Mouse (Mus musculus): ENCODE results near the gene Edem3.
"Not testable (repeated sequence)": the region's sequence is repeated elsewhere in the genome, so short reads cannot be mapped to it uniquely, and the experiment has no call there.

The Edem3 gene

DNA sequence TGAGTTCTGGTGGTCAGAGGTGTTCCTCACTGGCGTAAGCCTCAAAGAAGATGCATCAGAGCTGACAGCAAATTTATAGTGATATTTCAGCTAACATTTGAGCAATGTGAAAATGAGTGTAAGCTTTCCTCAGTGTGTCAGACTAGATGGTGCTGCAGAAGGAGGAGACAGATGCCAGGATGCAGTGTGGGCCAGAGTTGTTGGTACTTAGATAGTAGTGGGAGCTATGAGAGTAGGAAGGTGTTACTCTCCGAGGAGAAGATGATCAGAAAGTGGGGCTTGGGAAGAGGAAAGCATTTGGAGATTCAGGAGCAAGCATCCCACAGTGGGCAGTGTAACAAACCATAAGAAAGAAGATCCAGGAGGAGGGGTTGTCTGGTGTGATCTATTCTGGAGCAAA is 22.4 kb downstream of the Edem3 start:
- no peaks in the 10 kb centered on the region for H3K27me3 ChIP-seq (ENCODE audit: insufficient read depth, low read length)
- peaks cover 69% of the 10 kb centered on the region for H3K36me3 ChIP-seq (ENCODE audit: insufficient read depth, low read length)
- peaks cover 10% of the 10 kb centered on the region for H3K4me1 ChIP-seq (replicated peaks; ENCODE audit: low read depth, low read length)
- H3K9me3 ChIP-seq (ENCODE audit: low read length) = no peaks in the 10 kb centered on the region
- no peak overlapping the region for H3K4me3 ChIP-seq (replicated peaks; ENCODE audit: low read length)
- no peak for TF ChIP-seq NANOG (IDR thresholded peaks at IDR 0.05; ENCODE audit: borderline replicate concordance, low read length)
- TF ChIP-seq POU5F1 (IDR thresholded peaks at IDR 0.05; ENCODE audit: borderline replicate concordance, low read length) = no peak
- TF ChIP-seq CTCF (conservative IDR thresholded peaks at IDR 0.05; ENCODE audit: low read length) = no peak

- TF ChIP-seq POU5F1 (IDR thresholded peaks at IDR 0.05; ENCODE audit: borderline replicate concordance, low read length) (no peak), CTCF (conservative IDR thresholded peaks at IDR 0.05; ENCODE audit: low read length) (no peak), NANOG (IDR thresholded peaks at IDR 0.05; ENCODE audit: borderline replicate concordance, low read length) (no peak)
- Histone ChIP-seq H3K4me3 (replicated peaks; ENCODE audit: low read length) (no peak overlapping the region), H3K36me3 (ENCODE audit: insufficient read depth, low read length) (peaks cover 63% of the 10 kb centered on the region), H3K27me3 (ENCODE audit: insufficient read depth, low read length) (no peaks in the 10 kb centered on the region), H3K9me3 (ENCODE audit: low read length) (no peaks in the 10 kb centered on the region), H3K4me1 (replicated peaks; ENCODE audit: low read depth, low read length) (peaks cover 10% of the 10 kb centered on the region)
Observed at GRCm38 (mm10) chr1:151778592-151778991, 23.4 kb downstream of the Edem3 start.

- H3K4me3 ChIP-seq (replicated peaks; ENCODE audit: low read length) = no peak overlapping the region
- no peaks in the 10 kb centered on the region for H3K9me3 ChIP-seq (ENCODE audit: low read length)
- no peaks in the 10 kb centered on the region for H3K27me3 ChIP-seq (ENCODE audit: insufficient read depth, low read length)
- TF ChIP-seq POU5F1 (IDR thresholded peaks at IDR 0.05; ENCODE audit: borderline replicate concordance, low read length) (no peak), CTCF (conservative IDR thresholded peaks at IDR 0.05; ENCODE audit: low read length) (no peak), NANOG (IDR thresholded peaks at IDR 0.05; ENCODE audit: borderline replicate concordance, low read length) (no peak)
- H3K4me1 ChIP-seq (replicated peaks; ENCODE audit: low read depth, low read length) = peaks cover 10% of the 10 kb centered on the region
- H3K36me3 ChIP-seq (ENCODE audit: insufficient read depth, low read length) = peaks cover 58% of the 10 kb centered on the region
Observed at GRCm38 (mm10) chr1:151779306-151779705, 24.1 kb downstream of the Edem3 start.

- H3K4me3 ChIP-seq (replicated peaks; ENCODE audit: low read length) = no peak overlapping the region
- peaks cover 10% of the 10 kb centered on the region for H3K4me1 ChIP-seq (replicated peaks; ENCODE audit: low read depth, low read length)
- H3K27me3 ChIP-seq (ENCODE audit: insufficient read depth, low read length) = no peaks in the 10 kb centered on the region
- TF ChIP-seq POU5F1 (IDR thresholded peaks at IDR 0.05; ENCODE audit: borderline replicate concordance, low read length) = no peak
- no peak for TF ChIP-seq CTCF (conservative IDR thresholded peaks at IDR 0.05; ENCODE audit: low read length)
- TF ChIP-seq NANOG (IDR thresholded peaks at IDR 0.05; ENCODE audit: borderline replicate concordance, low read length) = no peak
- H3K9me3 ChIP-seq (ENCODE audit: low read length) = no peaks in the 10 kb centered on the region
- peaks cover 57% of the 10 kb centered on the region for H3K36me3 ChIP-seq (ENCODE audit: insufficient read depth, low read length)
Observed at GRCm38 (mm10) chr1:151781447-151781846, 26.3 kb downstream of the Edem3 start.

DNA sequence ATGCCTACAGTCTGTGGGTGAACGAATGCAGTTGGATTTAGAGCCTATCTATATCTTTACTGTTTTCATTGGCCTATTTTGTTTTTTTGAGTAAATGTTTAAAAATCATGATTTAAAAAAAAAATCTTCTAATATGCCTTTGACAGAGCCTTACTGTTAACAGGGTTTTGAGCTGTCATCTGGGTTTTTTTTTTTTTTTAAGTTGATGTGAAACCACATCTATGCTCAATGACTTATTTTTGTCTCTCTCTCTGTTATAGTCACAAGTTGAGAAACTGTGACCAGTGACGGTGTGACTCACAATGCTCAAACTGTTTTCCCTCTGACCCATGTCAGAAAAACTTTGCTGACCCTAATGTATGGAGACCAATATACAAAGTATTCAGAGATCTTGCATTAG is 28.2 kb downstream of the Edem3 start:
- peaks cover 43% of the 10 kb centered on the region for H3K36me3 ChIP-seq (ENCODE audit: insufficient read depth, low read length)
- TF ChIP-seq POU5F1 (IDR thresholded peaks at IDR 0.05; ENCODE audit: borderline replicate concordance, low read length) (no peak), NANOG (IDR thresholded peaks at IDR 0.05; ENCODE audit: borderline replicate concordance, low read length) (no peak), CTCF (conservative IDR thresholded peaks at IDR 0.05; ENCODE audit: low read length) (no peak)
- peaks cover 6% of the 10 kb centered on the region for H3K4me1 ChIP-seq (replicated peaks; ENCODE audit: low read depth, low read length)
- no peaks in the 10 kb centered on the region for H3K9me3 ChIP-seq (ENCODE audit: low read length)
- no peak overlapping the region for H3K4me3 ChIP-seq (replicated peaks; ENCODE audit: low read length)
- H3K27me3 ChIP-seq (ENCODE audit: insufficient read depth, low read length) = no peaks in the 10 kb centered on the region

- TF ChIP-seq NANOG (IDR thresholded peaks at IDR 0.05; ENCODE audit: borderline replicate concordance, low read length) (no peak), POU5F1 (IDR thresholded peaks at IDR 0.05; ENCODE audit: borderline replicate concordance, low read length) (no peak), CTCF (conservative IDR thresholded peaks at IDR 0.05; ENCODE audit: low read length) (no peak)
- Histone ChIP-seq H3K4me1 (replicated peaks; ENCODE audit: low read depth, low read length) (no peaks in the 10 kb centered on the region), H3K27me3 (ENCODE audit: insufficient read depth, low read length) (no peaks in the 10 kb centered on the region), H3K36me3 (ENCODE audit: insufficient read depth, low read length) (peaks cover 37% of the 10 kb centered on the region), H3K9me3 (ENCODE audit: low read length) (no peaks in the 10 kb centered on the region), H3K4me3 (replicated peaks; ENCODE audit: low read length) (no peak overlapping the region)
Observed at GRCm38 (mm10) chr1:151786406-151786805, 31.2 kb downstream of the Edem3 start.

- TF ChIP-seq CTCF (conservative IDR thresholded peaks at IDR 0.05; ENCODE audit: low read length) (no peak), NANOG (IDR thresholded peaks at IDR 0.05; ENCODE audit: borderline replicate concordance, low read length) (no peak), POU5F1 (IDR thresholded peaks at IDR 0.05; ENCODE audit: borderline replicate concordance, low read length) (no peak)
- H3K27me3 ChIP-seq (ENCODE audit: insufficient read depth, low read length) = no peaks in the 10 kb centered on the region
- H3K4me1 ChIP-seq (replicated peaks; ENCODE audit: low read depth, low read length) = no peaks in the 10 kb centered on the region
- H3K4me3 ChIP-seq (replicated peaks; ENCODE audit: low read length) = no peak overlapping the region
- no peaks in the 10 kb centered on the region for H3K9me3 ChIP-seq (ENCODE audit: low read length)
- H3K36me3 ChIP-seq (ENCODE audit: insufficient read depth, low read length) = peaks cover 33% of the 10 kb centered on the region
Observed at GRCm38 (mm10) chr1:151789136-151789535, 34.0 kb downstream of the Edem3 start.

DNA sequence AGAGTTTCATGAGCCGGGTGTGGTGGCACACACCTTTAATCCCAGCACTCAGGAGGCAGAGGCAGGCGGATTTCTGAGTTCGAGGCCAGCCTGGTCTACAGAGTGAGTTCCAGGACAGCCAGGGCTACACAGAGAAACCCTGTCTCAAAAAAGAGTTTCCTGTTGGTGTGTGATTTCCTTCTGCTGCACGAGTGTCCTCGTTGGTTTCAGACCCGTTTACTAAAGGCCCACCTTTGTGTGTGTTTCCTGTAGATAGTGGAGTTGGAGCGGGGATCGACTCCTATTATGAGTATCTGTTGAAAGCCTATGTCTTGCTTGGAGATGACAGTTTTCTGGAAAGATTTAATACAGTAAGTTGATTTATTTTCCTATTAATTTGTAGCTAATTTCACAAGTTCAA is 36.9 kb downstream of the Edem3 start:
- not testable (repeated sequence) for H3K9me3 ChIP-seq (ENCODE audit: low read length); H3K4me1 ChIP-seq (replicated peaks; ENCODE audit: low read depth, low read length); H3K27me3 ChIP-seq (ENCODE audit: insufficient read depth, low read length); H3K4me3 ChIP-seq (replicated peaks; ENCODE audit: low read length)
- H3K36me3 ChIP-seq (ENCODE audit: insufficient read depth, low read length) = peaks cover 46% of the 10 kb centered on the region

DNA sequence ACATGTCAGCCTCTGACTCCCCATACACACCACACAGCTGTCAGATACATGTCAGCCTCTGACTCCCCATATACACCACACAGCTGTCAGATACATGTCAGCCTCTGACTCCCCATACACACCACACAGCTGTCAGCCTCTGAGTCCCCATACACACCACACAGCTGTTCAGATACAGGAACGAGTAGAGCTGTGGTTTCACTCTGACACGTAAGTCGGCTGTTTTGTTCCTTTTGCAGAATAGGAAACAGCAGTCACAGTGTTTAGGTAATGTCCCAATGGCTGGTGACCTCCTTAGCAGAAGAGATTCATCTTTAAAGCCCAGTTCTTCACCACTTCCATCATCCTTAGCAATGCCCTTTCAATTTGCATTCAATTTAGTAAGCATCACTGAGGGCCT is 47.6 kb downstream of the Edem3 start:
- not testable (repeated sequence) for H3K27me3 ChIP-seq (ENCODE audit: insufficient read depth, low read length); H3K9me3 ChIP-seq (ENCODE audit: low read length); H3K4me1 ChIP-seq (replicated peaks; ENCODE audit: low read depth, low read length); H3K4me3 ChIP-seq (replicated peaks; ENCODE audit: low read length)
- peaks cover 55% of the 10 kb centered on the region for H3K36me3 ChIP-seq (ENCODE audit: insufficient read depth, low read length)

Data from E14TG2a.4 (cell line).